Mouse (Mus musculus): ENCODE data around the gene Ube2k.
A peak's percentile ranks its signal among the peaks of the same experiment; 100 is the strongest.

GRCm38 (mm10) chr5:65492716-65493531, 44.1 kb upstream of the Ube2k start, which contains the start of gene Gm43552:
- TF ChIP-seq POLR2A (IDR thresholded peaks at IDR 0.05; ENCODE audit: insufficient read length, low read depth), result peak; percentile 93
- TF ChIP-seq TCF12 (IDR thresholded peaks at IDR 0.05; ENCODE audit: insufficient read depth, poor library complexity, severe bottlenecking), result no peak
- TF ChIP-seq E2F4 (IDR thresholded peaks at IDR 0.05; ENCODE audit: insufficient read depth), result no peak
- TF ChIP-seq POLR2AphosphoS2 (IDR thresholded peaks at IDR 0.05; ENCODE audit: insufficient read length, low read depth), result peak; percentile 90
- peak in 2 of 3 experiments; percentile 67 to 69 for TF ChIP-seq MYOG (IDR thresholded peaks at IDR 0.05; ENCODE audit: control insufficient read depth in 1 of 3, insufficient read depth in 1 of 3, insufficient read length in 2 of 3, low read depth in 2 of 3)
- no peak for TF ChIP-seq USF1 (IDR thresholded peaks at IDR 0.05; ENCODE audit: low read depth)
- no peak for TF ChIP-seq SRF (IDR thresholded peaks at IDR 0.05; ENCODE audit: control insufficient read depth, insufficient read length, low read depth)
- TF ChIP-seq MAX (IDR thresholded peaks at IDR 0.05; ENCODE audit: low read depth), result no peak
- TF ChIP-seq REST (IDR thresholded peaks at IDR 0.05; ENCODE audit: insufficient read depth, insufficient read length), result no peak
- TF ChIP-seq MYOD1 (IDR thresholded peaks at IDR 0.05; ENCODE audit: control insufficient read depth in 1 of 3, insufficient read length in 2 of 3, low read depth in 2 of 3), result peak in 2 of 3 experiments; percentile 34 to 82
- TF ChIP-seq CEBPB (IDR thresholded peaks at IDR 0.05; ENCODE audit: insufficient read depth, poor library complexity, severe bottlenecking), result no peak
